Mouse (Mus musculus): ENCODE data around the gene Piwil1. TPM values are rescaled to one million over a fixed set of nuclear protein-coding genes. Genes with fewer than 3 reads are reported as not detected.

Piwil1 gene
- polyA plus RNA-seq (2014; fragmentation: Nextera tagmentation; extraction: Ambion mirVana): 0.14 TPM in 1 of 2 replicates, not detected in the other

DNA sequence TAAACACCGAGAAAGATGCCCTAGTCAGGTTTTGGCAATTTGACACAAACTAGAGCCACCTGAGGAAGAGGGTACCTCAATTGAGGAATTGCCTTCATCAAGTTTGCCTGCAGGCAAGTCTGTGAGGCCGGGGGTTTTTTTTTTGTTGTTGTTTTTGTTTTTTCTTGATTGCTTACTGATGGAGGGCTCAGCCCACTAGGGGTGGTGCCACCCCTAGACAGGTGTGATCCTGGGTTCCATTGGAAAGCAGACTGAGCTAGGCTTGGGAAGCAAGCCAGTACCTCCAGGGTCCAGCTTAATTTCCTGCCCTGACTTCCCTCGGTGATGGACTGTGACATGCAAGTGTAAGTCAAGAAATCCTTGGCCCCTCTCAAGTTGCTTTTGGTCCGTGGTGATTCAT, at the start of gene Piwil1:
Piwil1 (plus strand) TSS at position 301 of the 400 bp plus-strand sequence.
- Histone ChIP-seq H3K27ac (ENCODE audit: low read depth, low read length) (no peak within 1 kb of the TSS), H3K9ac (ENCODE audit: low read length) (no peak within 1 kb of the TSS), H3K27me3 (ENCODE audit: control insufficient read depth, insufficient read depth, low read length) (no peaks in the 10 kb centered on the region; the same call in 1 of the 2 replicates), H3K4me3 (ENCODE audit: low read depth, low read length) (no peak within 1 kb of the TSS), H3K4me1 (ENCODE audit: control insufficient read depth, insufficient read depth, low read length) (peaks cover 3% of the 10 kb centered on the region; the same call in 1 of the 2 replicates), H3K9me3 (ENCODE audit: control insufficient read depth, low read length) (no peaks in the 10 kb centered on the region), H3K4me2 (no peak within 1 kb of the TSS), H3K36me3 (ENCODE audit: control insufficient read depth, insufficient read depth, low read length) (no peaks in the 10 kb centered on the region)
- DNase-seq (ENCODE audit: low spot score, missing footprints): no peak
- WGBS: 84% methylated on average over 4 of the region's 4 CpGs
- ATAC-seq (ENCODE audit: low FRiP score): no peak

DNA sequence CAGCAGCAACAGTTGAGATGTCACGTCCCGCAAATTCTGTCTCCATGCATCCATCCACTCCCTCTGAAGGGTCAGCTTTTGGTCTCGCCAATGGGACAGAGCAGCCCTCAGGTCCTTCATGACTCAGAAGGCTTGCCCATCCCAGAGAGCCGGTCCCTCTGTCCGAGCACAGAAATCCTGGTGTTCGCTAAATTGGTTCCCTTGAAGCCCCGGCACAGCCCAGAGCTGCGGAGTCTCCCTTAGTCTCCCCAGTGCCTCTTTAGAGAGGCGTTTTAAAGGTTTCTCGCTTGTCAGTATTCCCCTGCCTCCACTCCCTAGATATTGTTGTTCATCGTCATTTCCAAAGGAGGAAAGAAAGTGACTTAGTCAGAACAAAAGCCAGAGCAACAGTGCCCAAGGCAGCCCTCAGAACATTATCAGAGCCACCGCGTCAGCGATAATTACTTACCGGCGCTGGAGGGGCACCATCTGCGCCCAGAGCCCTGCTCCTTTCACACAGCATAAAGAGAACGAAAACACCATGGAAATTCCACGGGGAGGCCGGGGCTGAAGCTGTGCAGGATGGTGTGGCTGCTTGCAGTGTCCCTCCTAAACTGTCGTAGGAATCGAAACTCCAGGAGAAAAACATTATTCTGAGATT, 45.7 kb upstream of the Piwil1 start:
- Histone ChIP-seq H3K9me3 (ENCODE audit: control insufficient read depth, low read length) (no peaks in the 10 kb centered on the region; the same call in 1 of the 2 replicates), H3K4me2 (no peak overlapping the region), H3K9ac (ENCODE audit: low read length) (no peak overlapping the region), H3K27me3 (ENCODE audit: control insufficient read depth, insufficient read depth, low read length) (no peaks in the 10 kb centered on the region), H3K27ac (ENCODE audit: low read depth, low read length) (0 out of 2 replicates have a peak overlapping the region, but pooled peaks have one; percentile 16), H3K4me3 (ENCODE audit: low read depth, low read length) (no peak overlapping the region), H3K36me3 (ENCODE audit: control insufficient read depth, insufficient read depth, low read length) (no peaks in the 10 kb centered on the region), H3K4me1 (ENCODE audit: control insufficient read depth, insufficient read depth, low read length) (peaks cover 10% of the 10 kb centered on the region)
- 51% methylated on average over 22 of the region's 22 CpGs for WGBS
- ATAC-seq (ENCODE audit: low FRiP score): 0 out of 2 replicates have a peak, but pooled peaks have one; percentile 33
- DNase-seq (ENCODE audit: low spot score, missing footprints): peak; percentile 88

DNA sequence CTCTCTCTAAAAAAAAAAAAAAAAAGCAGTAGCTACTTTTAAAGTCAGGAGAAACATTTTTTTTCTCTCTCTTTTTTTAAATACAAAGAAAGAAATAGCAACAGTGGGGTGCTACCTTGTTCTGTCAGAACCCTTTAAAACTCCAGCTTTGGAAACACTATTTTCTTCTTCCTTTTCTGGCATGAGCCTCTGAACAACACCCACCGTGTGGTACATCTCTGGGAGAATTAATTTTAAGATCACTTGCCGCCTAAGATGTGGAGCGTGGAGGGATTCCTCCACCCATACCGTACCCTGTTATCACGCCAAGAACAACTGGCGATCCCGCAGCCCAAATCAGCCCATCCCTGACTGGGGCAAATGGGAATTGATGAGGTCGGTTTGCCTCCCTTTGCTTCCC, 42.2 kb upstream of the Piwil1 start:
- Histone ChIP-seq H3K4me3 (ENCODE audit: low read depth, low read length) (no peak overlapping the region), H3K27me3 (ENCODE audit: control insufficient read depth, insufficient read depth, low read length) (no peaks in the 10 kb centered on the region), H3K9me3 (ENCODE audit: control insufficient read depth, low read length) (no peaks in the 10 kb centered on the region; the same call in 1 of the 2 replicates), H3K36me3 (ENCODE audit: control insufficient read depth, insufficient read depth, low read length) (no peaks in the 10 kb centered on the region), H3K27ac (ENCODE audit: low read depth, low read length) (no peak overlapping the region), H3K4me2 (no peak overlapping the region), H3K9ac (ENCODE audit: low read length) (no peak overlapping the region), H3K4me1 (ENCODE audit: control insufficient read depth, insufficient read depth, low read length) (peaks cover 8% of the 10 kb centered on the region; the same call in 1 of the 2 replicates)
- ATAC-seq (ENCODE audit: low FRiP score) (no peak), DNase-seq (ENCODE audit: low spot score, missing footprints) (no peak)
- 62% methylated on average over 8 of the region's 8 CpGs for WGBS

DNA sequence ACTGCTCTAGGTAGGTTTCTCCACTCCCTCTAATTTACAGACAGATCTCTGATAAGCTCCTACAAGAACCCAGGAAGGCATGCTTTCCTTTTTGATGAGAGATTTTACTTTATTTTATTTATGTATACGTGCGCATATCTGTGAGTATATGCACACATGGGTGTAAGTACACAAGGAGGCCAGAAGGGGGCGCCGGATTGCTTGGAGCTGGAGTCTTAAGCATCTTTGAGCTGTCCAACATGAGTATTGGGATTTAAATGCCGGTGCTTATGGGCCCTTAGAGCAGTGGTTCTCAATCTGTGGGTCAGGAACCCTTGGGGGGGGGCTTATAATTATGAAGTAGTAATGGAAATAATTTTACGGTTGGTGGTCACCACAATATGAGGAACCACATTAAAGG, 39.4 kb upstream of the Piwil1 start:
- no peaks in the 10 kb centered on the region for H3K36me3 ChIP-seq (ENCODE audit: control insufficient read depth, insufficient read depth, low read length)
- no peak overlapping the region for H3K27ac ChIP-seq (ENCODE audit: low read depth, low read length)
- ATAC-seq (ENCODE audit: low FRiP score) (no peak), DNase-seq (ENCODE audit: low spot score, missing footprints) (no peak)
- no peaks in the 10 kb centered on the region for H3K27me3 ChIP-seq (ENCODE audit: control insufficient read depth, insufficient read depth, low read length)
- H3K4me2 ChIP-seq: no peak overlapping the region
- no peak overlapping the region for H3K9ac ChIP-seq (ENCODE audit: low read length)
- H3K9me3 ChIP-seq (ENCODE audit: control insufficient read depth, low read length): no peaks in the 10 kb centered on the region; the same call in 1 of the 2 replicates
- 96% methylated on average over 6 of the region's 6 CpGs for WGBS
- H3K4me3 ChIP-seq (ENCODE audit: low read depth, low read length): no peak overlapping the region
- no peaks in the 10 kb centered on the region for H3K4me1 ChIP-seq (ENCODE audit: control insufficient read depth, insufficient read depth, low read length)

DNA sequence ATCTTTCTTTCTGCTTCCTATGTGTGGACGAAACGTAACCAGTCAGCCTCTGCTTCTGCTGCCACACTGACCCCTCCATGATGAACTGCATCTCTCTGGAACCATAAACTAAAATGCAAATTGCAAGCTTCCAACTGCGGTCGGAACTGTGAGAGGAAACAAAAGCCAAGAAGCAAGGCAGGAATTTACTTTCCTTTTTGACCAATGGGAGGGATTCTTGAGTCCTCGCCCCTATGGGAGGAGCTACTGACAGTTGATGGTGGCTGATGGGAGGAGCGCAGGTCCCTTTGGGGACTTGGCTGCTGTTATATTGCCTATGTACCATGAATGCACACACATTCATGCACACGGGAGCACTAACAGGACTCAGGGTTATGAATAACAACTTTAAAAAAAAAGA, 38.3 kb upstream of the Piwil1 start:
- H3K9me3 ChIP-seq (ENCODE audit: control insufficient read depth, low read length): no peaks in the 10 kb centered on the region
- H3K9ac ChIP-seq (ENCODE audit: low read length): no peak overlapping the region
- no peaks in the 10 kb centered on the region for H3K36me3 ChIP-seq (ENCODE audit: control insufficient read depth, insufficient read depth, low read length)
- no peak overlapping the region for H3K4me2 ChIP-seq
- H3K4me3 ChIP-seq (ENCODE audit: low read depth, low read length): no peak overlapping the region
- 81% methylated on average over 7 of the region's 7 CpGs for WGBS
- H3K4me1 ChIP-seq (ENCODE audit: control insufficient read depth, insufficient read depth, low read length): no peaks in the 10 kb centered on the region
- ATAC-seq (ENCODE audit: low FRiP score) (no peak), DNase-seq (ENCODE audit: low spot score, missing footprints) (no peak)
- H3K27ac ChIP-seq (ENCODE audit: low read depth, low read length): no peak overlapping the region
- H3K27me3 ChIP-seq (ENCODE audit: control insufficient read depth, insufficient read depth, low read length): no peaks in the 10 kb centered on the region

DNA sequence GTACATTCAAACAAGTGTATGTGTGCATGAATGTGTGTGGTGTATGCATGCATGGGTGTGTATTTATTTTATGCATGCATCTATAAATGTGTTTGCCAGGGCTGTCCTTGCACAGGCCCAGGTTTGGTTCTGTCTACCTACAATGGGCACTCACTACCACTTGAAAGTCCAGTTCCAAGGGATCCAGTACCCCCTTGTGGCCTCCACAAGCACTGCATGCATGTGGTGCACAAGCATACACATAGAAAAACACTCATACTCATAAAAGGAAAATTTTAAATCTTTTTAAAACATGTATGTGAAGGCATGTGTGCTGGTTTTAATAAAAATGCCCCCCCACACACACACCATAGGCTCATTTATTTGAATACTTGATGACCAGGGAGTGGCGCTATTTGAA, 37.3 kb upstream of the Piwil1 start:
- Histone ChIP-seq H3K9me3 (ENCODE audit: control insufficient read depth, low read length) (no peaks in the 10 kb centered on the region), H3K4me2 (no peak overlapping the region), H3K4me1 (ENCODE audit: control insufficient read depth, insufficient read depth, low read length) (no peaks in the 10 kb centered on the region), H3K27ac (ENCODE audit: low read depth, low read length) (no peak overlapping the region), H3K9ac (ENCODE audit: low read length) (no peak overlapping the region), H3K27me3 (ENCODE audit: control insufficient read depth, insufficient read depth, low read length) (no peaks in the 10 kb centered on the region), H3K4me3 (ENCODE audit: low read depth, low read length) (no peak overlapping the region), H3K36me3 (ENCODE audit: control insufficient read depth, insufficient read depth, low read length) (no peaks in the 10 kb centered on the region)
- DNase-seq (ENCODE audit: low spot score, missing footprints) (no peak), ATAC-seq (ENCODE audit: low FRiP score) (no peak)
- 94% methylated on average over 1 of the region's 1 CpGs for WGBS

DNA sequence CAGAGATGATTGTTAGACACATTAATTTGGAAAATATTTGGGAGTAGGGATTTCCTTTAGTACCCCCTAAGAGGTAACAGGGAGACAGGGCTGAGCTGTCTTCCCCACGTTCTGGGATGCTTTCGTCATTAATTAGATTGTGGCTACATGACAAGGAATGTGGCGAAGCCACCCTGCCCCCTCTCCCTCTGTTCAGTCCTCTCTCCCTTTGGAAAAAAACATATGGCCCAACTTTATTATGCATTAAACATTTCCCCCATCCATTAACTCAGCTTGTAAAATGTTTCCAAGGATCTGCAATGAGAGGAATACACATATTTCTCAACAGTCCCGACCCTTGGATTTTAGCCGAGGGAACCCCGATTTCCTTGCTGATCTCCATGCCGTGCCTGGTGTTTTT, 35.0 kb upstream of the Piwil1 start:
- 78% methylated on average over 7 of the region's 7 CpGs for WGBS
- Histone ChIP-seq H3K4me2 (no peak overlapping the region), H3K27me3 (ENCODE audit: control insufficient read depth, insufficient read depth, low read length) (no peaks in the 10 kb centered on the region), H3K27ac (ENCODE audit: low read depth, low read length) (no peak overlapping the region), H3K4me3 (ENCODE audit: low read depth, low read length) (no peak overlapping the region), H3K9me3 (ENCODE audit: control insufficient read depth, low read length) (no peaks in the 10 kb centered on the region), H3K36me3 (ENCODE audit: control insufficient read depth, insufficient read depth, low read length) (no peaks in the 10 kb centered on the region), H3K9ac (ENCODE audit: low read length) (no peak overlapping the region), H3K4me1 (ENCODE audit: control insufficient read depth, insufficient read depth, low read length) (no peaks in the 10 kb centered on the region)
- DNase-seq (ENCODE audit: low spot score, missing footprints) (no peak), ATAC-seq (ENCODE audit: low FRiP score) (no peak)

DNA sequence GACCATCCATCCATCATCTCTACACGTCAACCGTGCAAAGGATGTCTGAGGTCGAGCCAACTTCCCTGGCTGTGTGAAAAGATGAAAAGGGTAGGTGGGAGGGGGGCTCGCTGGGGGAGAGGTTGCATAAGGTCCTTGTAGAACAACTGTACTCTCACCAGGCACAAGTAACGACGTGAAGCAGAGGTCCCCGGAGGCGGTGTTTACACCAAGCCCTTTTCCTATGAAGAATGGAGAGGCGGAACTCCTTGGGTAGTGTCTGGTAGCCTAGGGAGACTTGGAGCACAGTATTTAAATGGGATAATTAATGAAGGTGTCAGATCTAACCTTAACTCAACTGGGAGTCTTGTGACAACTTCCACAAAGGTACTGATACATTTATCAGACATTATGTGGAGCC, 28.2 kb upstream of the Piwil1 start:
- Histone ChIP-seq H3K36me3 (ENCODE audit: control insufficient read depth, insufficient read depth, low read length) (no peaks in the 10 kb centered on the region), H3K9ac (ENCODE audit: low read length) (no peak overlapping the region), H3K9me3 (ENCODE audit: control insufficient read depth, low read length) (no peaks in the 10 kb centered on the region), H3K27ac (ENCODE audit: low read depth, low read length) (no peak overlapping the region), H3K4me2 (no peak overlapping the region), H3K4me1 (ENCODE audit: control insufficient read depth, insufficient read depth, low read length) (no peaks in the 10 kb centered on the region), H3K27me3 (ENCODE audit: control insufficient read depth, insufficient read depth, low read length) (no peaks in the 10 kb centered on the region), H3K4me3 (ENCODE audit: low read depth, low read length) (no peak overlapping the region)
- no peak for ATAC-seq (ENCODE audit: low FRiP score)
- 79% methylated on average over 9 of the region's 9 CpGs for WGBS
- no peak for DNase-seq (ENCODE audit: low spot score, missing footprints)

DNA sequence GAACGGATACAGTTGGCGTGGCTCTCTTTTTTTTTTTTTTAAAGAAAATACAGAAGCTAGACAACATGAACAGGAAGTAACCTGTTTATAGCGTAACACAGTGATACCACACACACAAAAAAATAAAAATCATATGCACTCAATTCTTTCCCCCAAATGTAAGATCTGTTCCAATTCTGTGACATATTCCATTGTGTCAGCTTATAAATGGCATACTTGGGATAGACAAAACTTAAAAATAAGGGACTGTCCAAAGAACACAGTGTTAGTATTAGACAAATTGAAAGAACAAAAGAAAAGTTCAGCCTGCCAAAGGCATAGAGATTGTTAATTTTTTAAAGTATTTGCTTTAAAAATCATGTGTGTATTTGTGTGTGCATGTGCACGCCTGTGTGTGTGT, 25.0 kb upstream of the Piwil1 start:
- no peak overlapping the region for H3K9ac ChIP-seq (ENCODE audit: low read length)
- no peak overlapping the region for H3K4me2 ChIP-seq
- 90% methylated on average over 4 of the region's 4 CpGs for WGBS
- no peaks in the 10 kb centered on the region for H3K9me3 ChIP-seq (ENCODE audit: control insufficient read depth, low read length)
- H3K36me3 ChIP-seq (ENCODE audit: control insufficient read depth, insufficient read depth, low read length): no peaks in the 10 kb centered on the region
- H3K4me1 ChIP-seq (ENCODE audit: control insufficient read depth, insufficient read depth, low read length): no peaks in the 10 kb centered on the region
- no peaks in the 10 kb centered on the region for H3K27me3 ChIP-seq (ENCODE audit: control insufficient read depth, insufficient read depth, low read length)
- ATAC-seq (ENCODE audit: low FRiP score) (no peak), DNase-seq (ENCODE audit: low spot score, missing footprints) (no peak)
- H3K4me3 ChIP-seq (ENCODE audit: low read depth, low read length): no peak overlapping the region
- no peak overlapping the region for H3K27ac ChIP-seq (ENCODE audit: low read depth, low read length)

All from midbrain, embryonic 11.5 days (tissue).